Mouse (Mus musculus) stomach, postnatal 0 days (tissue): ENCODE measurements at regions not wholly inside any gene's neighbourhood (a gene's known extent, or its start where the extent isn't known, plus 50 kb on each side); places are given as distances from the start of the nearest gene placed in this dataset.

Experiments used
- CTCF ChIP-seq: IDR thresholded peaks from 2 replicates; pipeline ENCODE4 v1.5.1; 2016; ENCODE audit warnings: antibody characterized with exemption, low read depth, mild to moderate bottlenecking, moderate library complexity
- EP300 ChIP-seq: optimal IDR thresholded peaks from 2 replicates; pipeline ENCODE3; 2016; ENCODE audit warnings: antibody characterized with exemption

DNA sequence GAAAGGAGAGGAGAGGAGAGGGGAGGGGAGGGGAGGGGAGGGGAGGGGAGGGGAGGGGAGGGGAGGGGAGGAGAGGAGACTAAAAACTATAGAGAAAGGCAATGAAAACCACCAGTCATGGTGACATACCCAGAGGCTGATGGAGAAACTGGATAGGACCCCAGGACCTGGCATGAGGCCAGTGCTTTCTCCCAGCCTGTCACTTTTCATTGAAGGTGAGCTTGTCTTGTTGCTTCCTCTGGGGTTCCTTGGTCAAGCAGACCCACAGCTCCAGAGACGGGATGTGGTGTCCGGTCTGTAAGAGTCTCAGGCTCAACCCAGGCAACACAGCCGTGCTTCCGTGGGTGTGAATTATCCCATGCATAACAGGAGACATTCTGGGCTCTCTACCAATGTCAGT lies 69.8 kb upstream of the Egln3 start:
- no peak for TF ChIP-seq CTCF
- no peak for TF ChIP-seq EP300
